Mouse (Mus musculus) frontal cortex, adult (tissue): ENCODE measurements around the gene Pi4ka.
"Not testable (repeated sequence)": the region's sequence is repeated elsewhere in the genome, so short reads cannot be mapped to it uniquely, and the experiment has no call there.

Experiments
- ATAC-seq: cut with Nextera tagmentation; 2 replicates; pipeline ENCODE4 v1.9.2; 2017; ENCODE audit warnings: mild to moderate bottlenecking, moderate library complexity, mixed read lengths; ENCODE audit not compliant: low TSS enrichment

Pi4ka gene

DNA sequence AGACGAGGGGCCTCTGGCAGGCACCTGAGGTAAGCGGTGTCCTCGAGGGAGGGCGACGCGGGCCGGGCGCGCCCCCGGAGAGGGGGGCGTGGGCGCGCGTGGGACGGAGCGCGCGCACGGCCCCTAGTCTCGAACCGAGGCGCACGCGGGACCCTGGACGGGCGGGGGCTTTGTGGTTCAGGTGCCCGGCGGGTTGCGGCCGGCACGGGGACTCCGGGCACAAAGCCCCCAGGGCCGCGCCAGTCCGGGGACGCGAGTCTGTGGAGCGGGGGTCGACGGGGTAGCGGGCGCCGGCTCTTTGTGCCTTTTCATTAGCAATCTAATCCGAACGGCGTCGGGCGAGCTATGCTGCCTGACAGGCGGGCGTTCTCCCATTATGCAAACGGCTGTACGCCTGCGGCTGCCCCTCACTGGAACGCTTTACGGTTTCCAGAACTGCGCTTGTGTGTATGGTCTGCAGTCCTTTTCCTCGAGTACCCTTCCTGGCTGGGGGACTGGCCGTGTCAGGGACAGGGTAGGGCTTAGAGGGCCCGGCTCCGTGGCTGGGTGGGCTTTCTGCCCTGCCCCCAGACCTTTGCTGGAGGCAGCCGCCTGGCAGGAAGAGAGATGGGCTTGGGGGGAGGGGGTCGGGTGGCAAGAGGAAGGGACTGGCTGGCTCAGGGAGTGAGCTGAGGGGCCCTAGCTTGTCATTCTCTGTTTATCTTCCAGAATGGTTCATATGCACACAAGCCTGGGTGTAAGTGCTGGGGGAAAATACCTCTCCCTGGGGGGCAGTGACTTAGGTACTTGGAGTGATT, 172.2 kb downstream of the Pi4ka start:
- peak; percentile 46 for ATAC-seq

DNA sequence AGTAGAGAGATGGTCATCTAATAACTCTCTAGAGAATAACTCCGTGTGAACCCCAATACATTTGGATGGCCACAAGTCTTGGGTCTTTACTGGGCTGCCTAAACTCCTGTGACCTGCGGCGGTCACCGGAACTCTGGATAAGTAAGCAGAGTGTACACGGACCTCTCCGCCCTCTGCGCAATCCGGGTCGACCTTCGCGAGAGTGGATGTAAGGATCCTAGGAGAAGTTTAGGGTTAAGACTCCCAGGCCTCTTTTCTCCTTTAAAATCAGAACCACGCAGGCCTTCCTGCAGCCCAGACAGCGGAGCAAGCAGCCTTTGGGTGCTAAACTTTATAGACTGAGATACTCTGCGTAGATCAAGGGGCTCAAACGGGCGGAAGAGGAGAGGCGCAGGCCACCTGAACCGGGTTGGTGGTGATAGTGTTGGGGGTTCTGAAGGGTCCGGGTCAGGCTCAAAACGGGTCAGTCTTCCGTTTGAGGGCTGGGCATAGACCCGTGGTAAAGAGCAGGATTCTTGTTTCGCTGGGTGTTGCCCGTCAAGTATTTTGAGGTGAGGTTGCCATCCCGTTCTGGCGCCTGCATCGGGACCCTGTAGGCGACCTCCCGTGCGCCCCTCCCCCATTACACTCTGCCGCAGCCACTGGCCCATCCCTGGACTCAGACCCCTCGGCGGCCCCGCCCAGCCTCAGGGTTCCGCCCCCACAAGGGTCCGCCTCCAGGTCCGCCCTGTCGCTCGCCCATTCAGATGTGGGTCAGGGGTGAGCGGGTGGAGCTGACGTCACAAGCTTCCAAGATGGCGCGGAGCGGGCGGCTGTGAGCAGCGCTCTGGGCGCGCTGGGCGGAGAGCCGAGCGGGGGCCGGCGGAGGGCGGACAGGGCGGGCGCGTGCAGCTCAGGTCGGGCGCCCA, 173.1 kb downstream of the Pi4ka start, which contains the start of gene Hic2:
Gene Hic2, plus strand, starts transcription at position 779 of the 908 bp plus-strand sequence.
- ATAC-seq: peak; percentile 84

DNA sequence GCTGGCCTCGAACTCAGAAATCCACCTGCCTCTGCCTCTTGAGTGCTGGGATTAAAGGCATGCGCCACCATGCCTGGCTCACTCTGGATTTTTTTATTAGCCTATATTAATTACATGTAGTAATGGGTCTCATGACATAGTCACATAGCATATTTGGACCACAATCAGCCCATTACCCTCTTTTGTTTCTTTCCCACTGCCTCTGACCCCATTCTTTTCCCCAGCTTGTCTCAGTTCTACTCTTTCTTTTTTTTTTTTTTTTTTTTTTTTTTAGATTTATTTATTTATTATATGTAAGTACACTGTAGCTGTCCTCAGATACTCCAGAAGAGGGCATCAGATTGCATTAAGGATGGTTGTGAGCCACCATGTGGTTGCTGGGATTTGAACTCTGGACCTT, 174.6 kb downstream of the Pi4ka start:
- not testable (repeated sequence) for ATAC-seq
